Mouse (Mus musculus): ENCODE measurements around the gene Ntf3. TPM values are rescaled to one million over a fixed set of nuclear protein-coding genes. Genes with fewer than 3 reads are reported as not detected.

The Ntf3 gene
- polyA plus RNA-seq, 1 experiment = not detected

DNA sequence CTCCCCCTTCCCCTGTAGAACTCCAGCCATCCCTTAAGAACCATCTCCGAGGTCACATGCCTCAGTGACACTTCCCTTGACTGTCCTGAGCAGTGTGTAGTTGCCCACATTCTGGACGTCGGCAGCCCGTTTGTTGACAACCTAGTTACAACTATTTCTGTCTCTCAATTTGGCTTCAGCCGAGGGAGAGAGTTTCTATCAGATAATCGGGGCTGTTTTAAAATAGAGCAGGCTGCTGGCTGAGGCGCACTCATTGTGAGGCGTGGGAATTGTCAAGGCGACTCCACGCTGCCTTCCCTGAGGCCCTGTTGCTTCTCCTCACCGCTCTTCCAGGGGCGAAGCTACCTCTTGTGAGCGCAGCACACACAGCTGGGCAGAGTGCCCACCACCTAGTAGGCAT is 70.6 kb downstream of the Ntf3 start:
- TF ChIP-seq POLR2A (IDR thresholded peaks at IDR 0.05; ENCODE audit: borderline replicate concordance, control insufficient read depth, low read depth, low read length) (no peak), CTCF (IDR thresholded peaks at IDR 0.05; ENCODE audit: control insufficient read depth, insufficient read depth, low read length) (no peak)
- H3K4me1 ChIP-seq (ENCODE audit: control insufficient read depth, insufficient read depth, low read length) = no peaks in the 10 kb centered on the region
- no peak overlapping the region for H3K4me3 ChIP-seq (replicated peaks; ENCODE audit: control insufficient read depth, low read depth, low read length)
- H3K27ac ChIP-seq (ENCODE audit: control insufficient read depth, insufficient read depth, low read depth, low read length, poor library complexity) = no peak overlapping the region
- whole genome bisulfite sequencing = 81% methylated on average over 13 of the region's 13 CpGs

DNA sequence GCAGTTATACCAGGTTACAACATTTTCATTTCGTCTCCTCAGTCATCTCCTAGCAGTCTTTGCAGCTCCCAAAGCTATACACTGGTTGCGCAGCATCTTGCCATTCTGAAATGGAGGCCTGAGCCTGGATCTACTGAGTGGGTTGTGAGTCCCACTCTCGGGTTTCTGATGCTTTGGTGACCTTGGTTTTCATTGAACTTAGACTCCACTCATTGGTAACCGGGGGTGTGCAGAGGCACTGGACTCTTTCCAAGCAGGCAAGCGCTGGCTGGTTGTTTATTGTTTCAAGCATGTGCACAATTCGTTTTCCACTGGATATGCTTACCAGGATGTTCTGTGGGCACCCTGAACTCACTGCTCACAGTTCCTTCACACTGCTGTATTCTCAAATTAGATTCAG is 71.7 kb downstream of the Ntf3 start:
- TF ChIP-seq CTCF (IDR thresholded peaks at IDR 0.05; ENCODE audit: control insufficient read depth, insufficient read depth, low read length) = no peak
- TF ChIP-seq POLR2A (IDR thresholded peaks at IDR 0.05; ENCODE audit: borderline replicate concordance, control insufficient read depth, low read depth, low read length) = no peak
- Histone ChIP-seq H3K27ac (ENCODE audit: control insufficient read depth, insufficient read depth, low read depth, low read length, poor library complexity) (no peak overlapping the region), H3K4me1 (ENCODE audit: control insufficient read depth, insufficient read depth, low read length) (no peaks in the 10 kb centered on the region), H3K4me3 (replicated peaks; ENCODE audit: control insufficient read depth, low read depth, low read length) (no peak overlapping the region)
- 69% methylated on average over 6 of the region's 6 CpGs for WGBS

- no peak overlapping the region for H3K4me3 ChIP-seq (replicated peaks; ENCODE audit: control insufficient read depth, low read depth, low read length)
- 56% methylated on average over 5 of the region's 5 CpGs for WGBS
- H3K4me1 ChIP-seq (ENCODE audit: control insufficient read depth, insufficient read depth, low read length) = no peaks in the 10 kb centered on the region
- no peak for TF ChIP-seq POLR2A (IDR thresholded peaks at IDR 0.05; ENCODE audit: borderline replicate concordance, control insufficient read depth, low read depth, low read length)
- no peak for TF ChIP-seq CTCF (IDR thresholded peaks at IDR 0.05; ENCODE audit: control insufficient read depth, insufficient read depth, low read length)
- no peak overlapping the region for H3K27ac ChIP-seq (ENCODE audit: control insufficient read depth, insufficient read depth, low read depth, low read length, poor library complexity)
These were observed 74.7 kb downstream of the Ntf3 start for GRCm38 (mm10) chr6:126092026-126092425.

DNA sequence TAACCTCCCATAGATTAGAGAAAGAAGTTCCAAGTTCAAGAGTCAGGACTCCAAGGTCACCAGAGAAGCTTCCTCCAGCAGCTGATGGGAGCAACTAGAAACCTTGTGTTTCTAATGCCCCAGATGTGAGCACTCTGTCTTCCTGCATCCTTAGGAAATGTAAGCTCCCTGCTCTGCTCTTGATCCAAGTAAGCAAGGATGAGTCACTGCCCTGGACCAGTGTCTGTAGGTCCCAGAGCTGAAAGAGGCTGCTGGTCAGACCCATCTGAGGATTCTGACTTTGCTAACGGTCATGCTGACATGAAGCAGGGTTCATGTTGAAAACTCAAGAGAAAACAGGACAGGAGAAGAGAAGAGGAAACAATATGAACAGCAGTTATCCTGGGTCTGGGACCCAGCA is 76.6 kb downstream of the Ntf3 start:
- H3K4me3 ChIP-seq (replicated peaks; ENCODE audit: control insufficient read depth, low read depth, low read length) = no peak overlapping the region
- H3K4me1 ChIP-seq (ENCODE audit: control insufficient read depth, insufficient read depth, low read length) = no peaks in the 10 kb centered on the region
- no peak overlapping the region for H3K27ac ChIP-seq (ENCODE audit: control insufficient read depth, insufficient read depth, low read depth, low read length, poor library complexity)
- TF ChIP-seq POLR2A (IDR thresholded peaks at IDR 0.05; ENCODE audit: borderline replicate concordance, control insufficient read depth, low read depth, low read length) (no peak), CTCF (IDR thresholded peaks at IDR 0.05; ENCODE audit: control insufficient read depth, insufficient read depth, low read length) (no peak)
- WGBS = 69% methylated on average over 1 of the region's 1 CpGs

DNA sequence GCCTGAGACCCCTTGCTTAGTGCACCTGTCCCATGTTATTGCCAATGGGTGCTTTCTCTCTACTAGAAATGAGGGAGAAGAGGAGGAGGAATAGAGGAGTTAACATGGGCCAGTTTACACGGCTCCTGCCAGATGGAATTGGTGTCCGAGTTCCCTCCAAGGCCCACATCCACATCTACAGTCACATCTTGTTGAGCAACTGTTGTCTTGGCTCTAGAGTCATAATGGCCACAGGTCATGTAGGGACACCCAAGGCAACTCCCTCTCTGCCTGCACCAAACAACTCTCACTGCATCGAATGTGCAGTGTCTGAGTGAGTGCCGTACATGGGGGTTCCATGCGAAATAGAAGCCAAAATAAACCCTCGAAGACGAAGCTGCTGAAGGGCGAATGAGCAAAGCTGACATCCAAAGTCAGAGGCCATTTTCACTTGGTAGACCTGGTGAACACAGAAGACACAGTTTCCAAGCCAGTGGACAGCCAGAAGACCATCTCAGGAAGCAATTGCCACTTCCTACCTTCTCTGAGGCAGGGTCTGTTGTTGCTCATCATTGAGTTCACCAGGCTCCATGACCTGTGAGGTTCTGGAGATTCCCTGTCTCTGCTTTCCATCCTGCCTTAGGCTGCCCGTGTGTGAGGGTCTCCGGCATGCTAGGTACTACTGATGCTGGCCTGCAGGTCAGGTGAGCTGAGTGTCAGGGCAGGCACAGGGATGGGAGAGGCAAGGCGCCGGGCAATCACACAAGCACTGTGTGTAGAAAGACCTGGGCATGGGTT is 78.0 kb downstream of the Ntf3 start:
- WGBS = 87% methylated on average over 12 of the region's 12 CpGs
- no peak overlapping the region for H3K4me3 ChIP-seq (replicated peaks; ENCODE audit: control insufficient read depth, low read depth, low read length)
- H3K4me1 ChIP-seq (ENCODE audit: control insufficient read depth, insufficient read depth, low read length) = no peaks in the 10 kb centered on the region
- H3K27ac ChIP-seq (ENCODE audit: control insufficient read depth, insufficient read depth, low read depth, low read length, poor library complexity) = no peak overlapping the region
- TF ChIP-seq POLR2A (IDR thresholded peaks at IDR 0.05; ENCODE audit: borderline replicate concordance, control insufficient read depth, low read depth, low read length) (no peak), CTCF (IDR thresholded peaks at IDR 0.05; ENCODE audit: control insufficient read depth, insufficient read depth, low read length) (no peak)

GRCm38 (mm10) chr6:126086321-126086950 is 80.3 kb downstream of the Ntf3 start:
- Histone ChIP-seq H3K4me3 (replicated peaks; ENCODE audit: control insufficient read depth, low read depth, low read length) (no peak overlapping the region), H3K27ac (ENCODE audit: control insufficient read depth, insufficient read depth, low read depth, low read length, poor library complexity) (no peak overlapping the region), H3K4me1 (ENCODE audit: control insufficient read depth, insufficient read depth, low read length) (no peaks in the 10 kb centered on the region)
- 59% methylated on average over 3 of the region's 3 CpGs for WGBS
- TF ChIP-seq CTCF (IDR thresholded peaks at IDR 0.05; ENCODE audit: control insufficient read depth, insufficient read depth, low read length) = no peak
- TF ChIP-seq POLR2A (IDR thresholded peaks at IDR 0.05; ENCODE audit: borderline replicate concordance, control insufficient read depth, low read depth, low read length) = no peak

DNA sequence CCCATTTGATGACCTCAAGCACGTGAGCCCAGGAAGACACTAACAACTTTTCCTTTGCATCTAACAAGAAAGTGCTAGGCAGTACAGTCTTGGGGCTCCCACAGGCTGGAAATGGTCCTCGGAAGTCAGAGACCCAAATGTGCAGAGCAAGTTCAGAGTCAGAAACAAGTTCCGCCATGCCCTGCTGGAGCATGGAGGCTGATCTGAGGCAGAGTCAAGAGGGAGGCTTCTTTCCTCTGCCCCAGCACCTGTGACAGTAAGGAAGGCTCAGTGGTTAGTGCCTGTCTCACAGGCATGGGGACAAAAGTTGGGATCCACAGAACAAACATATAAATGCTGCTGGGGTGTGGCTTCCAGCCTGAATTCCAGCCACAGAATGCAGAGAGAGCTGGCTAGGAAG is 86.2 kb downstream of the Ntf3 start:
- no peak overlapping the region for H3K4me3 ChIP-seq (replicated peaks; ENCODE audit: control insufficient read depth, low read depth, low read length)
- TF ChIP-seq CTCF (IDR thresholded peaks at IDR 0.05; ENCODE audit: control insufficient read depth, insufficient read depth, low read length) (no peak), POLR2A (IDR thresholded peaks at IDR 0.05; ENCODE audit: borderline replicate concordance, control insufficient read depth, low read depth, low read length) (no peak)
- WGBS = 81% methylated on average over 3 of the region's 3 CpGs
- H3K4me1 ChIP-seq (ENCODE audit: control insufficient read depth, insufficient read depth, low read length) = no peaks in the 10 kb centered on the region
- H3K27ac ChIP-seq (ENCODE audit: control insufficient read depth, insufficient read depth, low read depth, low read length, poor library complexity) = no peak overlapping the region

- WGBS = 57% methylated on average over 3 of the region's 3 CpGs
- Histone ChIP-seq H3K27ac (ENCODE audit: control insufficient read depth, insufficient read depth, low read depth, low read length, poor library complexity) (no peak overlapping the region), H3K4me3 (replicated peaks; ENCODE audit: control insufficient read depth, low read depth, low read length) (no peak overlapping the region), H3K4me1 (ENCODE audit: control insufficient read depth, insufficient read depth, low read length) (no peaks in the 10 kb centered on the region)
- TF ChIP-seq POLR2A (IDR thresholded peaks at IDR 0.05; ENCODE audit: borderline replicate concordance, control insufficient read depth, low read depth, low read length) (no peak), CTCF (IDR thresholded peaks at IDR 0.05; ENCODE audit: control insufficient read depth, insufficient read depth, low read length) (no peak)
These were observed 109.0 kb downstream of the Ntf3 start for GRCm38 (mm10) chr6:126057706-126058105.

Data from bone marrow, adult 2 months (tissue).